Mouse (Mus musculus) spleen, postnatal 10 days (tissue): ENCODE data around the gene Magoh.

Experiments used
- DNase-seq, 2 experiments: peaks; one replicate each; pipeline ENCODE4 v3.0.0; 2021 to 2022; ENCODE audit warnings: low spot score in 2 of 2

The Magoh gene

GRCm38 (mm10) chr4:107879254-107880050 is at the start of gene Magoh:
Magoh (plus strand) TSS chr4:107879755.
- DNase-seq = peak; percentile 92 to 98

DNA sequence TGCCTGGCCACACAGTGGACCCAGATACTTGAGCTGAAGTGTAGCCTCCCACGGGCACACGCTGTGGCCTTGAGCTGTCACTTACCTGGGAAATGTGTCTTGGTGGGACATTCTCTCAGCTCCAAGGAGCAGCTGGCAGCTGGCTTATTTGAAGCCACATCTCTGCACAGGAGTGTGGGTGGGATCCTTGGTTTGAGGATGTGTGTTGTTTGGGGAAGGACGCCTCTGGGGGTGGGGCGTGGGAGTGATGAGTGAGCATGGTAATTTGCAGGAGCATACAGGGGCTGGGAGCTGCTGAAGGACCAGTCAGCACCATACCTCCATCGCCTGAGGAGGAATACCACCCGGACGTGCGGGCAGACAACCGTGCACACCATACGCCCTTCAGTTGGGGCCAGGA is 49.4 kb upstream of the Magoh start:
- no peak for DNase-seq

- no peak for DNase-seq
Measured at GRCm38 (mm10) chr4:107830821-107831221, 48.7 kb upstream of the Magoh start.

GRCm38 (mm10) chr4:107831678-107832077 is 47.9 kb upstream of the Magoh start:
- no peak for DNase-seq

DNA sequence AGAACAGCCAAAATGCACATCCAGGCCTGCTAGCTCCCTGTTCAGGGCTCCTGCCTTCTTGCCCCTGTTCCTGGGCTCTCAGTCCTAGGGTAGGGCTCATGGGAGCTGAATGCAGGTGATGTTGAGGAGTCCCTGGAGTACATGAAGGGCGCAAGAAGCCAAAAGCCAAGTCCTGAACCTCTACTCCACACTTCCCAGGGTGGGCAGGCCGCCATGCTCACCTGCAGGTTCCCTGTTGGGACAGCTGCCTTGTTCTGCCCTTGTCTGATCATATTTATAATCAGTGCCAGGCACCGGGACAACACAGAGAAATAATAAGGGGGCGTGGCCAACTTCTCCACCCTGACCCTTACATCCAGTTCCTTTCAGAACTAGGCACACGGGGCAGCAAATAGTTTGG is 46.0 kb upstream of the Magoh start:
- DNase-seq = no peak

DNA sequence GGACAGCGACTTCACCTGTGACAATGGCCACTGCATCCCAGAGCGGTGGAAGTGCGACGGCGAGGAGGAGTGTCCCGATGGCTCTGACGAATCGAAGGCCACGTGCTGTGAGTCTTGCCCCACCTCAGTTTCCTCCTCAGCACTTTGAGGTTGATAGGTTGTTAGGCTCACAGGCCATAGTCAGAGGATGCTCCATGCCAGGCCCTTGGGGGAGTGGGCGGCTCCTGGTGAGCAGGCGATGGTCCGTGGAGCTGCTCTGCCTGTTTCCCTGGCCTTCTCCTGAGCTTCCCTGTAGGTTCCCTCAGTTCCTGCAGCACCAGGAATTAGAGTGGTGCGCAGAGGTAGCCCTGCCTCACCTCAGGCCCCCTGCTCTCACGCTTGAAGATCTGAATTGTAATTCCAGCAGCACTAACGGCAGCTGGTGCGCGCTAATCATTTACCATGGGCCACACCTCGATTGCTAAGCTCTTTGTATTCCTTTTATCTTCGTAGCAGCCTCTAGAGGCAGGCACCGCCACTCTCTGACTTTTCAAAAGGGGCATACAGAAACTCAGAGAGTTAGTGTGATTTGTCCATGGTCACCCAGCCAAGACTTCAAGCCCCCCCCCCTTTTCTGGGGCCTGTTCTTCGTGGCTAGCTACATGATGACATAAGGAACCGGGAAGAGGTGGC is 44.8 kb upstream of the Magoh start:
- DNase-seq = no peak

DNA sequence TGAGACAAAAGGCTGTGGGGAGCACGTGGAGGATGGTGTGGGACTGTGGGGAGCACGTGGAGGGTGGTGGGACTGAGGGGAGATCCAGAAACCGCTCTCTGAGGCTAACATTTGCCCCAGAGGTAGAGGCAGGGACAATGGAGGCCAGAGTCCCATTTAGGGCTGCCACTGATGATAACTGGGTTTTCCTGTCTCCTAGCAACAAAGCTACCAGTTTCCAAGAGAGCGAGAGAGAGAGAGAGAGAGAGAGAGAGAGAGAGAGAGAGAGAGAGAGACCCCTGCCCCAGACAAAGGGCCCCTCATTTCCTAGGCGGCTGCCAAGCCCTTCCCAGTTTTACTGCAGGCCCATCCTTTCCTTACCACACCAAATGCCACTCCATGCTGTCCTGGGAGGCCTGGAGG is 44.0 kb upstream of the Magoh start:
- no peak for DNase-seq

- DNase-seq = no peak
Measured at GRCm38 (mm10) chr4:107836758-107837157, 42.8 kb upstream of the Magoh start.

DNA sequence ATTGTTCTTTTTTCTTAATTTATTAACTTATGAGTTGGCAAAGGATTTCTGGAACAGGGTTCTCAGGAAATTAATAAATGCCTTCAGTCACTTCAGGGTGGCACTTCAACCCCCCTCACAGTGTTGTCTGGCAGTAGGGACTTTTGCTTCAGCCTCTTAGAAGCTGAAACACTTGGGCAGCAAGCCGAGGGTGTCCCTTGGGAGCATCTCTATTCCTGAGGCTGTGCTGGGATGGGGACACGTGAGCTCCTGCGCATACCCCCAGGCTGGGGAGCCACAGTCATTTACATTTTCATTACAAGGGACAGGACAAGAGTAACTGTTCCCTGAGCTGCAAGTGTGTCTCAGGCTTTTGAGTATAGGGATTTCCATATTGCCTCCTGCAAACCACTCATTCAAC is 41.6 kb upstream of the Magoh start:
- no peak for DNase-seq

- no peak for DNase-seq
Measured at GRCm38 (mm10) chr4:107843687-107844086, 35.9 kb upstream of the Magoh start.

- peak; percentile 72 to 87 for DNase-seq
Measured at GRCm38 (mm10) chr4:107844971-107845370, 34.6 kb upstream of the Magoh start.

- no peak for DNase-seq
Measured at GRCm38 (mm10) chr4:107846795-107847194, 32.8 kb upstream of the Magoh start.

- DNase-seq = no peak
Measured at GRCm38 (mm10) chr4:107848546-107848945, 31.0 kb upstream of the Magoh start.

DNA sequence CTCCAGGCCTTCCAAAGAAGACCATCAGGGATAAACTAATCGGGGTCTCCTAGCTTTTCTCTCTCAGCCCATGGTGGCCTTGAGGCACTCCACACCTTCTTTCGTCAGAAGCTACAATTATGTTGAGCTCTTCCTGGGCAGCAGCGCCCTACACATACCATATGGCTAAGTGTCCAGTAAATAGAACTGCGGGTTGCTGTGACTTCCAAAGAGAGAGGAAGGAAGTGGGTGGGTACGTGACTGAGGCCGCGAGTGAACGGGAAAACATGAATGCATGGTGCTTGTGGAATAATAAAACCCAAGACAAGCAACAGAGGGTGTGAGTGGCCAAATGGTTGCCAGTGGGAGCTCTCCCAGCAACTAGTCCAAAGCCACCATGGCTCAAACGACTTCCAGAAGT is 29.9 kb upstream of the Magoh start:
- no peak for DNase-seq

DNA sequence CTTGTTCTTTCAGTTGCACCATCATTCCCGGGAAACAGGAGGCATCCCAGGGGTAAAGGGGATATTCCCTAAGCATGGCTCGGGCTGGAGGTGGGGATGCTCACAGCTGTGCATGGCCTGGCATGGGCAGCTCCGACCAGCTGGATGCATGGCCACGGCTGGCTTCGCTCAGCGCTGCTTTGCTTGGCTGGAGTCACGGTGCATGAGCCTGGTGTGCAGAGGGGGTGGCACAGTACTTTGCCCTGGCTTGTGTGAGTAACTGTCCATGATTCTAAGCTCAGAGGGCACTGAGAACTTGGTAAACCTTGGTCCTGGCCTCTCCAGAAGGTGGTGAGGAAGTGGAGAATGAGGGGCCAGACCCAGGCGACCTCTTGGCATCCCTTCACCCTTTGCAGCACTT is 29.5 kb upstream of the Magoh start:
- DNase-seq = no peak

DNA sequence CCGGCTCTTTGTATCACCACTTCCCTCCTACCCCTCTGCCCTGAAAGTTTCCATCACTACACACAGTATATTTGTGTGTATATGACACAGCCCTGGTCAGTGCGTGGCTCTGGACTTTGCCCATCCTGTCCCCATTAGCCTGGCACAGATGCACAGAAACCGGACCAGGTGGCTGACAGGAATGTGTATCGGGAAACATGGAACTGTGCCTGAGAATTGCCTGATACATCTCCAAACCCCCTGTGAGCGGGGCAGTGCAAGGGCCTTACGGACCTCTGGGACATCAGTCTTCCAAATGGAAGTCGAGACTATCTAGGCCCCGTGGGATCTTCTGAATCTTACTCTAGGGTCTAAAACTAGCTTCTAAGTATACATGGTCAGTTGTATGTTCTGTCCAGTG is 26.2 kb upstream of the Magoh start:
- DNase-seq = no peak

GRCm38 (mm10) chr4:107853836-107854235 is 25.7 kb upstream of the Magoh start:
- DNase-seq = no peak

GRCm38 (mm10) chr4:107856958-107857686 is 22.4 kb upstream of the Magoh start:
- DNase-seq = no peak

GRCm38 (mm10) chr4:107858995-107859394 is 20.6 kb upstream of the Magoh start:
- no peak for DNase-seq

DNA sequence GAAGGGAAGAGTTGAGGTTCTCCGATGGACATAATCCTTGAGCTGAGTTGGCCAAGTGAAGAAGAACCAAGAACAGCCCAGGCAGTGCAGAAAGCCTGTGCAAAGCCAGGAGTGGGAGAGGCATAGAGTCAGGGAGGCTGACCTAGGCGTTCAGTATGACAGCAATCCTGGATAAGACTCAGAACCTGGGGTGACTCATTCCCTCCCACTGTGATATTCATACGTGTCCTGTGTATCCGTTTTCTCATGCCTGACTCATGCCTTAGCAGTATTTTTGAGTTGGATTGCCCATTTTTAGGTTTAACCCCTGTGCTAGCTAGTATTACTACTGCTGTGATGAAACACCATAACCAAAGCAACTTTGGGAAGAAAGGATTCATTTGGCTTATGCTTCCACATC is 14.7 kb upstream of the Magoh start:
- DNase-seq = no peak

DNA sequence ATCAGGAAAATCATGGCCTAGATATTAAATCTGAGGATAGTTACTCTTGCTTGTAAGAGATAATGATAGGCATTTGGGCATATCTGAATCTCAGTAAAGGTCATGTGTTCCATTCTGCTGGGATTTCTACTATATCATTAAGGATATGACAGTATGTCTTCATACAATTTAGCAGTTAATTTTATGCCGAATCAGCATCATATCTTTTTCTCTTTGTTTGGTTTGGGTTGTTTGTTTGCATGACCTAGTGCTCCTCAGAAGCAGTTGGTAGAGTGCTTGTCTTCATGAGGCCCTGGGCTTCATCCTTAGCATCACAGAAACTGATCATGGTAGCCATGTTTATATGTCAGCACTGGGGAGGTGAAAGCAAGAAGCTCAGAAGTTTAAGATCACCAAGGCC is 2.1 kb downstream of the Magoh start:
- DNase-seq = no peak

DNA sequence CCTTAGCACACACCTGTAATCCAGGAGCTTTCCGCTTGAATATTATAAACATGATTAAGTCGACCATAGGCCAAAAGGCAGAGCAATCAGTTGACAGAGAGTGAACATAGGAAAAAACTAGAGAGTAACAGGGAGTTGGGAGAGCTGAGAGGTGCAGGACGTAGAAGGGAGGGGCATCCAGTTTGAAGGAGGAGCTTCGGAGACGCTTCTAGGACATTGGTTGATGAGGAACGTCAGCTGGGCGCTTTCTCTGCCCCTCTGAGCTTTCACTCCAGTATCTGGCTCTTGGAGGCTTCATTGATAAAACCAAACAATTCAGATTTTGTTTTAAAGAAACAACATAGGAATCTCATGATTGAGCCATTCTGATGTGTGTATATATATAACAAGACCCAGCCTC is 6.8 kb downstream of the Magoh start:
- no peak for DNase-seq

DNA sequence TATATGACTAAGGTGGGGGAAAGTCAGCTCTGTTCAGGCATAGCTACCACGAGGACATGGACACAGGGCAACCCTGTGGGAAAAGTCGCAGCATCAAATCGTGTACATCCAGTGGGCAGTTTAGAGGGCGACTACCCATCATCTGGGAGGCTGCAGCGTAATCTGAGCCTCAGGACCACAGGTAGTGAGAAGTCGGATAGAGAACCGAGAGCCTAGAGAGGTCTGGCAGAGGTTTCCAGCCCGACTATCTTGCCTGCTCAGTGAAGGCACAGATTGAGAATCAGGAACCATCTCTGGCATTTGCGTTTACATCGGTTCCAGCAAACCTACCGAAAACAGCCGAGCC is 9.8 kb downstream of the Magoh start:
- no peak for DNase-seq
